Mouse (Mus musculus) hindbrain, embryonic 16.5 days (tissue): Measurements from ENCODE around the gene Ngb. TPM values are rescaled to one million over a fixed set of nuclear protein-coding genes. Genes with fewer than 3 reads are reported as not detected.

Source experiments
- ATAC-seq: fragments of 200-750 bp; cut with Nextera tagmentation; 2 replicates; pipeline ENCODE4 v1.8.0; 2017; ENCODE audit warnings: moderate TSS enrichment, moderate library complexity
- H3K27ac ChIP-seq: fragments of 300-500 bp; sonication (generic); 2 replicates; pipeline ENCODE4 v1.5.1; 2014; ENCODE audit warnings: low read depth, mild to moderate bottlenecking, control low read depth, low read length, moderate library complexity
- H3K27me3 ChIP-seq: fragments of 300-500 bp; sonication (generic); replicated peaks from 2 replicates; pipeline ENCODE4 v1.6.1; 2014; ENCODE audit warnings: low read length; ENCODE audit not compliant: control insufficient read depth, insufficient read depth
- H3K36me3 ChIP-seq: fragments of 300-500 bp; sonication (generic); 2 replicates; pipeline ENCODE4 v1.6.1; 2014; ENCODE audit warnings: mild to moderate bottlenecking, low read length, moderate library complexity, mixed read lengths; ENCODE audit not compliant: control insufficient read depth, insufficient read depth
- H3K4me1 ChIP-seq: fragments of 300-500 bp; sonication (generic); 2 replicates; pipeline ENCODE4 v1.6.1; 2014; ENCODE audit warnings: low read depth, low read length; ENCODE audit not compliant: control insufficient read depth, insufficient read depth
- H3K4me2 ChIP-seq: fragments of 300-500 bp; sonication (generic); 2 replicates; pipeline ENCODE4 v1.6.1; 2014; ENCODE audit warnings: mild to moderate bottlenecking, low read length, control low read depth, moderate library complexity
- H3K4me3 ChIP-seq: fragments of 300-500 bp; sonication (generic); 2 replicates; pipeline ENCODE4 v1.5.1; 2014; ENCODE audit warnings: mild to moderate bottlenecking, low read length, control low read depth, moderate library complexity
- H3K9ac ChIP-seq: fragments of 300-500 bp; sonication (generic); 2 replicates; pipeline ENCODE4 v1.6.1; 2014; ENCODE audit warnings: low read depth, mild to moderate bottlenecking, control low read depth, low read length, moderate library complexity
- H3K9me3 ChIP-seq: fragments of 300-500 bp; sonication (generic); 2 replicates; pipeline ENCODE4 v1.6.1; 2014; ENCODE audit warnings: mild to moderate bottlenecking, low read length, moderate library complexity; ENCODE audit not compliant: control insufficient read depth
- WGBS: fragments of 180-500 bp; shearing (Covaris S2); extraction: QIAGEN DNeasy Blood & Tissue Kit; methylation state at CpG from one replicate; pipeline ENCODE4 v1.1.7; 2014; 5-methylcytosine and 5-hydroxymethylcytosine counted together
- polyA plus RNA-seq: library from polyadenylated mRNA; unstranded; fragments of >200 nt; fragmentation: Nextera tagmentation; extraction: Ambion mirVana; gene quantifications from 2 replicates; pipeline ENCODE4 v1.2.1, GENCODE M21; 2015

The Ngb gene
- polyA plus RNA-seq, 1 experiment from 2014 or later = 7.3 TPM

- Histone ChIP-seq H3K9ac (no peak overlapping the region), H3K4me1 (no peaks in the 10 kb centered on the region; the same call in 1 of the 2 replicates), H3K9me3 (no peaks in the 10 kb centered on the region), H3K27ac (peak overlapping the region; percentile 16; the same call in 1 of the 2 replicates), H3K4me2 (no peak overlapping the region), H3K4me3 (no peak overlapping the region), H3K27me3 (no peaks in the 10 kb centered on the region), H3K36me3 (peaks cover 7% of the 10 kb centered on the region)
- ATAC-seq = peak; percentile 76
- 51% methylated on average over 15 of the region's 15 CpGs for WGBS
Measured at GRCm38 (mm10) chr12:87137439-87138341, 35.4 kb upstream of the Ngb start.

GRCm38 (mm10) chr12:87132784-87133183, 30.4 kb upstream of the Ngb start:
- no peak overlapping the region for H3K4me3 ChIP-seq
- H3K9me3 ChIP-seq = no peaks in the 10 kb centered on the region
- H3K27ac ChIP-seq = no peak overlapping the region
- no peak for ATAC-seq
- no peak overlapping the region for H3K4me2 ChIP-seq
- H3K27me3 ChIP-seq = no peaks in the 10 kb centered on the region
- no peaks in the 10 kb centered on the region; the same call in 1 of the 2 replicates for H3K4me1 ChIP-seq
- 92% methylated on average over 9 of the region's 9 CpGs for WGBS
- no peak overlapping the region for H3K9ac ChIP-seq
- H3K36me3 ChIP-seq = peaks cover 13% of the 10 kb centered on the region

GRCm38 (mm10) chr12:87132210-87132609, 29.9 kb upstream of the Ngb start:
- Histone ChIP-seq H3K27ac (no peak overlapping the region), H3K4me1 (no peaks in the 10 kb centered on the region), H3K9ac (no peak overlapping the region), H3K36me3 (peaks cover 13% of the 10 kb centered on the region), H3K4me2 (no peak overlapping the region), H3K9me3 (no peaks in the 10 kb centered on the region), H3K27me3 (no peaks in the 10 kb centered on the region), H3K4me3 (no peak overlapping the region)
- no peak for ATAC-seq
- WGBS = 91% methylated on average over 6 of the region's 6 CpGs

- H3K4me1 ChIP-seq = no peaks in the 10 kb centered on the region
- peaks cover 17% of the 10 kb centered on the region for H3K36me3 ChIP-seq
- no peaks in the 10 kb centered on the region for H3K9me3 ChIP-seq
- H3K9ac ChIP-seq = no peak overlapping the region
- no peaks in the 10 kb centered on the region for H3K27me3 ChIP-seq
- no peak overlapping the region for H3K4me2 ChIP-seq
- WGBS = 53% methylated on average over 3 of the region's 3 CpGs
- no peak for ATAC-seq
- no peak overlapping the region for H3K4me3 ChIP-seq
- H3K27ac ChIP-seq = no peak overlapping the region
Measured at GRCm38 (mm10) chr12:87131619-87132018, 29.3 kb upstream of the Ngb start.

- 30% methylated on average over 2 of the region's 2 CpGs for WGBS
- H3K4me2 ChIP-seq = no peak overlapping the region
- no peaks in the 10 kb centered on the region for H3K4me1 ChIP-seq
- no peak overlapping the region for H3K27ac ChIP-seq
- no peak for ATAC-seq
- no peak overlapping the region for H3K4me3 ChIP-seq
- no peaks in the 10 kb centered on the region for H3K27me3 ChIP-seq
- no peak overlapping the region for H3K9ac ChIP-seq
- H3K9me3 ChIP-seq = no peaks in the 10 kb centered on the region
- peaks cover 17% of the 10 kb centered on the region for H3K36me3 ChIP-seq
Measured at GRCm38 (mm10) chr12:87131181-87131580, 28.8 kb upstream of the Ngb start.

- no peak overlapping the region for H3K27ac ChIP-seq
- H3K4me2 ChIP-seq = no peak overlapping the region
- H3K27me3 ChIP-seq = no peaks in the 10 kb centered on the region
- no peaks in the 10 kb centered on the region for H3K4me1 ChIP-seq
- no peaks in the 10 kb centered on the region for H3K9me3 ChIP-seq
- no peak overlapping the region for H3K4me3 ChIP-seq
- 99% methylated on average over 4 of the region's 4 CpGs for WGBS
- no peak for ATAC-seq
- peaks cover 13% of the 10 kb centered on the region for H3K36me3 ChIP-seq
- no peak overlapping the region for H3K9ac ChIP-seq
Measured at GRCm38 (mm10) chr12:87130224-87130623, 27.9 kb upstream of the Ngb start.

GRCm38 (mm10) chr12:87127256-87127655, 24.9 kb upstream of the Ngb start:
- Histone ChIP-seq H3K36me3 (peaks cover 22% of the 10 kb centered on the region), H3K4me1 (no peaks in the 10 kb centered on the region), H3K9me3 (no peaks in the 10 kb centered on the region), H3K4me3 (no peak overlapping the region), H3K27ac (no peak overlapping the region), H3K9ac (no peak overlapping the region), H3K27me3 (no peaks in the 10 kb centered on the region), H3K4me2 (no peak overlapping the region)
- 78% methylated on average over 4 of the region's 4 CpGs for WGBS
- ATAC-seq = no peak

- Histone ChIP-seq H3K9ac (no peak overlapping the region), H3K4me2 (no peak overlapping the region), H3K27me3 (no peaks in the 10 kb centered on the region), H3K36me3 (peaks cover 23% of the 10 kb centered on the region), H3K27ac (no peak overlapping the region), H3K9me3 (no peaks in the 10 kb centered on the region), H3K4me1 (no peaks in the 10 kb centered on the region), H3K4me3 (no peak overlapping the region)
- ATAC-seq = no peak
- 98% methylated on average over 4 of the region's 4 CpGs for WGBS
Measured at GRCm38 (mm10) chr12:87121918-87122589, 19.7 kb upstream of the Ngb start.

GRCm38 (mm10) chr12:87107357-87107977, 5.1 kb upstream of the Ngb start:
- H3K9ac ChIP-seq = no peak overlapping the region
- 31% methylated on average over 3 of the region's 3 CpGs for WGBS
- H3K4me3 ChIP-seq = no peak overlapping the region
- peaks cover 4% of the 10 kb centered on the region; the same call in 1 of the 2 replicates for H3K4me1 ChIP-seq
- peak; percentile 64 for ATAC-seq
- no peak overlapping the region for H3K4me2 ChIP-seq
- no peaks in the 10 kb centered on the region; the same call in 1 of the 2 replicates for H3K27me3 ChIP-seq
- no peak overlapping the region for H3K27ac ChIP-seq
- no peaks in the 10 kb centered on the region for H3K9me3 ChIP-seq
- peaks cover 6% of the 10 kb centered on the region for H3K36me3 ChIP-seq
